Mouse (Mus musculus) ES-Bruce4 (cell line): Measurements from ENCODE around the gene Nav3. TPM values are rescaled to one million over a fixed set of nuclear protein-coding genes. Genes with fewer than 3 reads are reported as not detected.
"Not testable (repeated sequence)": the region's sequence is repeated elsewhere in the genome, so short reads cannot be mapped to it uniquely, and the experiment has no call there.

ENCODE experiments used
- H3K27ac ChIP-seq: 2 replicates; pipeline ENCODE4 v1.5.1; 2012; ENCODE audit warnings: low read length, inconsistent platforms; ENCODE audit not compliant: insufficient read depth
- H3K27me3 ChIP-seq: 2 replicates; pipeline ENCODE4 v1.6.1; 2012; ENCODE audit warnings: mild to moderate bottlenecking, low read length, inconsistent platforms; ENCODE audit not compliant: control insufficient read depth, poor library complexity, insufficient read depth, severe bottlenecking
- H3K36me3 ChIP-seq: 2 replicates; pipeline ENCODE4 v1.6.1; 2012; ENCODE audit warnings: inconsistent platforms, mild to moderate bottlenecking, low read length, moderate library complexity; ENCODE audit not compliant: control insufficient read depth, poor library complexity, insufficient read depth, severe bottlenecking
- H3K4me1 ChIP-seq: one replicate; pipeline ENCODE4 v1.8.1; 2011; ENCODE audit warnings: low read length; ENCODE audit not compliant: control insufficient read depth, insufficient read depth
- H3K4me3 ChIP-seq: 2 replicates; pipeline ENCODE4 v1.5.1; 2011; ENCODE audit warnings: low read depth, mild to moderate bottlenecking, low read length
- H3K9ac ChIP-seq: 2 replicates; pipeline ENCODE4 v1.6.1; 2012; ENCODE audit warnings: low read depth, mild to moderate bottlenecking, inconsistent platforms; ENCODE audit not compliant: poor library complexity, severe bottlenecking
- H3K9me3 ChIP-seq: replicated peaks from 2 replicates; pipeline ENCODE4 v1.6.1; 2012; ENCODE audit warnings: mild to moderate bottlenecking, low read length, inconsistent platforms; ENCODE audit not compliant: control insufficient read depth, poor library complexity, insufficient read depth, severe bottlenecking
- CTCF ChIP-seq: IDR thresholded peaks from one replicate; pipeline ENCODE4 v1.8.1; 2011; ENCODE audit warnings: low read depth, low read length
- EP300 ChIP-seq: IDR thresholded peaks from 2 replicates; pipeline ENCODE4 v1.6.1; 2011; ENCODE audit warnings: low read depth, low read length; ENCODE audit not compliant: insufficient read depth
- POLR2A ChIP-seq: IDR thresholded peaks from one replicate; pipeline ENCODE4 v1.8.1; 2011; ENCODE audit warnings: low read length; ENCODE audit not compliant: insufficient read depth
- polyA plus RNA-seq: library from polyadenylated mRNA; stranded (reverse); fragments of >200 nt; gene quantifications from 2 replicates; pipeline ENCODE4 v1.2.4, GENCODE M21; 2011; ENCODE audit warnings: low read depth; ENCODE audit not compliant: missing spikeins, insufficient read depth, insufficient read length

Nav3 gene
- polyA plus RNA-seq, 1 experiment = 0.36 TPM

DNA sequence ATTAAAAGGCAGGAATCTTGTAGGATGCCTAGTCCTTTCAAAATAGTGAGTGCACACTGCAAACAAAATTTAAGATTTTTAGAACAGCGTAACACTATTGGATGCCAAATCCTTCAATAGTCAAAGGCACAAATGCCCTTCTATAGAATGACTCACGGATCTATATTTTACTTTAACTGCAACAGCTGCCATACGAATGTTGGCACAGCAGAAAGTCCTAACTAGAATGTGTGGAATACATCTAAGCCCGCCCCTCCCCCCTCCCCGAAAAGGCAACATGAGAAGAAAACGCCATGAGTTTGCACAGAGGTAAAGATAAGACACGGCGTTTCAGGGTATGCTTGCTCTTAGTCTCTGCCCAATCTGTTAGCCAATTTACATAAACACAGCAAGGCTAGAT, 383.6 kb downstream of the Nav3 start:
- H3K27me3 ChIP-seq = no peaks in the 10 kb centered on the region
- H3K9ac ChIP-seq = no peak overlapping the region
- H3K27ac ChIP-seq = no peak overlapping the region
- no peaks in the 10 kb centered on the region for H3K36me3 ChIP-seq
- H3K4me1 ChIP-seq = no peaks in the 10 kb centered on the region
- H3K4me3 ChIP-seq = no peak overlapping the region
- H3K9me3 ChIP-seq = no peaks in the 10 kb centered on the region
- TF ChIP-seq CTCF (no peak), EP300 (no peak), POLR2A (no peak)

GRCm38 (mm10) chr10:110061166-110061565, 394.8 kb downstream of the Nav3 start:
- H3K4me3 ChIP-seq = no peak overlapping the region
- H3K9me3 ChIP-seq = no peaks in the 10 kb centered on the region
- no peak for TF ChIP-seq EP300
- TF ChIP-seq CTCF = no peak
- TF ChIP-seq POLR2A = no peak
- no peaks in the 10 kb centered on the region for H3K4me1 ChIP-seq
- H3K9ac ChIP-seq = no peak overlapping the region
- H3K27ac ChIP-seq = no peak overlapping the region
- H3K27me3 ChIP-seq = no peaks in the 10 kb centered on the region
- H3K36me3 ChIP-seq = no peaks in the 10 kb centered on the region

GRCm38 (mm10) chr10:110037547-110037946, 418.5 kb downstream of the Nav3 start:
- Histone ChIP-seq H3K9me3 (no peaks in the 10 kb centered on the region), H3K4me1 (no peaks in the 10 kb centered on the region), H3K36me3 (no peaks in the 10 kb centered on the region), H3K9ac (no peak overlapping the region), H3K27ac (no peak overlapping the region), H3K4me3 (no peak overlapping the region), H3K27me3 (no peaks in the 10 kb centered on the region; the same call in 1 of the 2 replicates)
- no peak for TF ChIP-seq EP300
- no peak for TF ChIP-seq CTCF
- TF ChIP-seq POLR2A = no peak

- TF ChIP-seq CTCF = no peak
- no peak for TF ChIP-seq EP300
- no peak for TF ChIP-seq POLR2A
- Histone ChIP-seq H3K27me3 (no peaks in the 10 kb centered on the region; the same call in 1 of the 2 replicates), H3K36me3 (no peaks in the 10 kb centered on the region), H3K4me3 (no peak overlapping the region), H3K4me1 (no peaks in the 10 kb centered on the region), H3K27ac (no peak overlapping the region), H3K9me3 (no peaks in the 10 kb centered on the region), H3K9ac (no peak overlapping the region)
These were observed 421.4 kb downstream of the Nav3 start for GRCm38 (mm10) chr10:110034582-110035099.

DNA sequence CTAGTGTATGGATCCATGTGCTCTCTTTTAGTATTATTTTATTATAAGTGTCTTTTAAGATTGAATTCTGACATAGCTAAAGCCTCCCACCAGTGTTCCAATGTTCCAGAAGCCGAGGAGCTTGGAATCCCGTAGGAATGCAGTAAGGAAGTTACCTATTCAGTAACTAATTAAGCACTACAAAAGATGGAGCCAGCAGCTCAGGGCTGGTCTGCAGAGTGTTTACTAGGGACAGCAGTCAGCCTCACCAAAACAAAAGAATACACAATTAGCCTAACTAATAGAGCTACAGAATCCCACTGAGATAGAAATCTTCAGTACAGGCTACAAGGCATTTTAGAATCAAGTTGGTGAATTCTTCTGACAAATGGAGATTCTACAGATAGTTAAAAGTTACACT, 431.1 kb downstream of the Nav3 start:
- not testable (repeated sequence) for H3K4me3 ChIP-seq
- H3K9me3 ChIP-seq = peaks cover 15% of the 10 kb centered on the region

GRCm38 (mm10) chr10:110022100-110022499, 433.9 kb downstream of the Nav3 start:
- H3K27me3 ChIP-seq = no peaks in the 10 kb centered on the region; the same call in 1 of the 2 replicates
- no peak for TF ChIP-seq CTCF
- no peak for TF ChIP-seq POLR2A
- TF ChIP-seq EP300 = no peak
- H3K27ac ChIP-seq = no peak overlapping the region
- H3K9me3 ChIP-seq = peaks cover 15% of the 10 kb centered on the region
- H3K9ac ChIP-seq = no peak overlapping the region
- no peak overlapping the region for H3K4me3 ChIP-seq
- no peaks in the 10 kb centered on the region for H3K36me3 ChIP-seq
- no peaks in the 10 kb centered on the region for H3K4me1 ChIP-seq

More for the DNA sequence above, 431.1 kb downstream of the Nav3 start:
- H3K9ac ChIP-seq, H3K36me3 ChIP-seq, H3K27ac ChIP-seq, H3K4me1 ChIP-seq, H3K27me3 ChIP-seq: not testable (repeated sequence)
